In genomic region chr17:50235943-50236701, GRCm38 (mm10) we compare ENCODE assay signal across 12 mouse cellular contexts. TPM values are rescaled to one million over a fixed set of nuclear protein-coding genes. Genes with fewer than 3 reads are reported as not detected.
DNase-seq lines count a peak whose midpoint lies in the region; ATAC-seq lines count a peak whose summit lies in the region.
"Had no signal": no experiment of that assay in that cellular context is flagged by ENCODE, and none has a peak within 500 bp of the region (broad histone marks: within the 10 kb centered on the region; RNA-seq: fewer than 3 reads in every experiment).

No protein-coding gene starts in this region.

- peak; percentile 19 to 58 for DNase-seq in cerebellum, postnatal 4 days (ENCODE audit: low spot score in 2 of 2)
- DNase-seq in cerebellum, adult 9-11 months: no peak
- DNase-seq in embryonic facial prominence, embryonic 10.5 days (ENCODE audit: low spot score): peak; percentile 16
- peak; percentile 48 for DNase-seq in hindbrain, embryonic 14.5 days (ENCODE audit: low spot score)
- DNase-seq in right cerebral cortex, postnatal 4 days: no peak
- DNase-seq in lung, postnatal 10 days: no peak
- DNase-seq in T-cell, adult 2 months (ENCODE audit: low spot score): no peak
- DNase-seq: adrenal gland, adult 2 months; cerebellum, adult 8-10 months had no signal

- peak; percentile 52 for ATAC-seq in hindbrain, embryonic 14.5 days (ENCODE audit: low FRiP score)
- ATAC-seq in neural tube, embryonic 12.5 days (ENCODE audit: low FRiP score, low read depth): peak; percentile 52

- peaks cover 27% of the 10 kb centered on the region for H3K27me3 ChIP-seq in embryonic facial prominence, embryonic 10.5 days (replicated peaks; ENCODE audit: low read depth, poor library complexity, severe bottlenecking)
- H3K27me3 ChIP-seq in hindbrain, embryonic 14.5 days (ENCODE audit: control insufficient read depth, insufficient read depth, low read length): no peaks in the 10 kb centered on the region
- no peaks in the 10 kb centered on the region for H3K27me3 ChIP-seq in neural tube, embryonic 12.5 days (replicated peaks)

- no peaks in the 10 kb centered on the region for H3K9me3 ChIP-seq in embryonic facial prominence, embryonic 10.5 days
- no peaks in the 10 kb centered on the region for H3K9me3 ChIP-seq in hindbrain, embryonic 14.5 days (ENCODE audit: control insufficient read depth, low read length)
- H3K9me3 ChIP-seq in neural tube, embryonic 12.5 days: no peaks in the 10 kb centered on the region
- H3K9me3 ChIP-seq: lung, embryonic 15.5 days; stomach, embryonic 15.5 days had no signal

- H3K4me3 ChIP-seq in embryonic facial prominence, embryonic 10.5 days: no peak overlapping the region
- no peak overlapping the region for H3K4me3 ChIP-seq in hindbrain, embryonic 14.5 days (replicated peaks; ENCODE audit: low read length)
- H3K4me3 ChIP-seq in neural tube, embryonic 12.5 days: no peak overlapping the region
- H3K4me3 ChIP-seq: lung, embryonic 15.5 days; stomach, embryonic 15.5 days had no signal

- H3K36me3 ChIP-seq in embryonic facial prominence, embryonic 10.5 days (replicated peaks): no peaks in the 10 kb centered on the region
- H3K36me3 ChIP-seq in hindbrain, embryonic 14.5 days (replicated peaks; ENCODE audit: control insufficient read depth, insufficient read depth): no peaks in the 10 kb centered on the region
- no peaks in the 10 kb centered on the region for H3K36me3 ChIP-seq in neural tube, embryonic 12.5 days
- H3K36me3 ChIP-seq: lung, embryonic 15.5 days; stomach, embryonic 15.5 days had no signal

- WGBS in embryonic facial prominence, embryonic 10.5 days: 51% methylated on average over 13 of the region's 13 CpGs
- 32% methylated on average over 13 of the region's 13 CpGs for WGBS in hindbrain, embryonic 14.5 days
- WGBS in neural tube, embryonic 12.5 days: 41% methylated on average over 13 of the region's 13 CpGs

- no peak overlapping the region for H3K4me2 ChIP-seq in hindbrain, embryonic 14.5 days (replicated peaks)
- no peak overlapping the region for H3K4me2 ChIP-seq in neural tube, embryonic 12.5 days (replicated peaks)
- H3K4me2 ChIP-seq: lung, embryonic 15.5 days; stomach, embryonic 15.5 days had no signal

- H3K4me1 ChIP-seq in embryonic facial prominence, embryonic 10.5 days: peaks cover 14% of the 10 kb centered on the region
- H3K4me1 ChIP-seq in hindbrain, embryonic 14.5 days (replicated peaks; ENCODE audit: control insufficient read depth, insufficient read depth, low read length): peaks cover 12% of the 10 kb centered on the region
- 0 out of 2 replicates have a peak, but pooled peaks cover 7% of the 10 kb centered on the region for H3K4me1 ChIP-seq in neural tube, embryonic 12.5 days
- H3K4me1 ChIP-seq: stomach, embryonic 15.5 days had no signal

- H3K27ac ChIP-seq in embryonic facial prominence, embryonic 10.5 days (replicated peaks): peak overlapping the region; percentile 35
- H3K27ac ChIP-seq in hindbrain, embryonic 14.5 days: peak overlapping the region; percentile 93
- H3K27ac ChIP-seq in neural tube, embryonic 12.5 days: no peak overlapping the region
- H3K27ac ChIP-seq: lung, embryonic 15.5 days; stomach, embryonic 15.5 days had no signal

- H3K9ac ChIP-seq in hindbrain, embryonic 14.5 days: no peak overlapping the region
- H3K9ac ChIP-seq in neural tube, embryonic 12.5 days: no peak overlapping the region
- H3K9ac ChIP-seq: lung, embryonic 15.5 days; stomach, embryonic 15.5 days had no signal

RNA-seq across cellular contexts. Expression of gene Rftn1, which starts 45.6 kb away (rescaled TPM):
- 4.4 and 6.6 TPM in 2 replicates for polyA plus RNA-seq in embryonic facial prominence, embryonic 10.5 days (2016; fragmentation: Nextera tagmentation; extraction: Ambion mirVana)
- 21.0 and 23.0 TPM in 2 replicates for polyA plus RNA-seq in hindbrain, embryonic 14.5 days (2014; fragmentation: Nextera tagmentation; extraction: Ambion mirVana)
- polyA plus RNA-seq in neural tube, embryonic 12.5 days (2016; fragmentation: Nextera tagmentation; extraction: Ambion mirVana): 11.0 and 14.3 TPM in 2 replicates

RNA-seq across cellular contexts. Expression of gene Dazl, which starts 57.3 kb away (rescaled TPM):
- 0.52 TPM in 1 of 2 replicates, not detected in the other for polyA plus RNA-seq in embryonic facial prominence, embryonic 10.5 days (2016; fragmentation: Nextera tagmentation; extraction: Ambion mirVana)
- 0.32 and 0.33 TPM in 2 replicates for polyA plus RNA-seq in hindbrain, embryonic 14.5 days (2014; fragmentation: Nextera tagmentation; extraction: Ambion mirVana)
- 0.32 TPM in 1 of 2 replicates, not detected in the other for polyA plus RNA-seq in neural tube, embryonic 12.5 days (2016; fragmentation: Nextera tagmentation; extraction: Ambion mirVana)
- polyA plus RNA-seq: adrenal gland, adult 2 months had no signal

Comparison
In these comparisons a context has a peak if more than half of its experiments do, and no peak if none do; other contexts are left out.
1. DNase-seq: peak in cerebellum, postnatal 4 days (2 of 2), embryonic facial prominence, embryonic 10.5 days (single experiment) and hindbrain, embryonic 14.5 days (single experiment); none in cerebellum, adult 9-11 months (single experiment), right cerebral cortex, postnatal 4 days (single experiment), lung, postnatal 10 days (single experiment) and T-cell, adult 2 months (single experiment).